In genomic region chr9:43234496-43234895, GRCm38 (mm10) we compare ENCODE assay signal across 13 mouse cellular contexts. TPM values are rescaled to one million over a fixed set of nuclear protein-coding genes. Genes with fewer than 3 reads are reported as not detected.
DNase-seq lines count a peak whose midpoint lies in the region; ATAC-seq and TF ChIP-seq lines count a peak whose summit lies in the region.
"Had no signal": no experiment of that assay in that cellular context is flagged by ENCODE, and none has a peak within 500 bp of the region (broad histone marks: within the 10 kb centered on the region; RNA-seq: fewer than 3 reads in every experiment).

No protein-coding gene starts in this region.

- H3K4me1 ChIP-seq in heart, embryonic 13.5 days, result peaks cover 94% of the 10 kb centered on the region
- H3K4me1 ChIP-seq in MEL (ENCODE audit: control insufficient read depth in 1 of 2, insufficient read depth in 2 of 2, low read length in 2 of 2), result peaks cover 15 to 61% of the 10 kb centered on the region in 2 experiments
- peaks cover 44% of the 10 kb centered on the region for H3K4me1 ChIP-seq in liver, adult 2 months (ENCODE audit: control insufficient read depth, insufficient read depth, low read length)
- H3K4me1 ChIP-seq in midbrain, postnatal 0 days (ENCODE audit: insufficient read depth, low read length), result no peaks in the 10 kb centered on the region

- H3K36me3 ChIP-seq in heart, embryonic 13.5 days, result peaks cover 4% of the 10 kb centered on the region; the same call in 1 of the 2 replicates
- peaks cover 0 to 58% of the 10 kb centered on the region in 2 experiments; a peak in 3 of 4 replicates for H3K36me3 ChIP-seq in MEL (ENCODE audit: control insufficient read depth in 1 of 2, insufficient read depth in 2 of 2, low read length in 2 of 2)
- H3K36me3 ChIP-seq in liver, adult 2 months (ENCODE audit: control insufficient read depth, insufficient read depth, low read length), result peaks cover 35% of the 10 kb centered on the region
- H3K36me3 ChIP-seq in midbrain, postnatal 0 days (ENCODE audit: insufficient read depth, low read length), result no peaks in the 10 kb centered on the region

- no peaks in the 10 kb centered on the region for H3K27me3 ChIP-seq in heart, embryonic 13.5 days (replicated peaks)
- H3K27me3 ChIP-seq in MEL (ENCODE audit: control insufficient read depth in 1 of 2, insufficient read depth in 2 of 2, low read length in 2 of 2), result no peaks in the 10 kb centered on the region
- H3K27me3 ChIP-seq in liver, adult 2 months (ENCODE audit: control insufficient read depth, insufficient read depth, low read length), result no peaks in the 10 kb centered on the region
- H3K27me3 ChIP-seq in midbrain, postnatal 0 days (ENCODE audit: insufficient read depth, low read length), result peaks cover 21% of the 10 kb centered on the region
- H3K27me3 ChIP-seq: embryonic facial prominence, embryonic 12.5 days had no signal

- H3K4me3 ChIP-seq in heart, embryonic 13.5 days, result 0 out of 2 replicates have a peak overlapping the region, but pooled peaks have one; percentile 3
- 0 out of 4 replicates have a peak overlapping the region, but pooled peaks of 1 of the 2 experiments have one; percentile 3 for H3K4me3 ChIP-seq in MEL (ENCODE audit: control insufficient read depth in 1 of 2, insufficient read depth in 1 of 2, low read depth in 2 of 2, low read length in 2 of 2)
- no peak overlapping the region for H3K4me3 ChIP-seq in liver, adult 2 months (ENCODE audit: insufficient read depth, low read depth, low read length)
- H3K4me3 ChIP-seq in midbrain, postnatal 0 days (ENCODE audit: low read depth, low read length), result no peak overlapping the region
- H3K4me3 ChIP-seq: embryonic facial prominence, embryonic 12.5 days; megakaryocyte, embryonic 14.5 days had no signal

- peaks cover 62% of the 10 kb centered on the region for H3K79me2 ChIP-seq in MEL (ENCODE audit: control insufficient read depth, insufficient read depth, low read length, poor library complexity)
- H3K79me2 ChIP-seq in liver, adult 2 months (ENCODE audit: control insufficient read depth, insufficient read depth, low read length), result peaks cover 49% of the 10 kb centered on the region

- peak overlapping the region; percentile 76 for H3K27ac ChIP-seq in heart, embryonic 13.5 days (replicated peaks)
- peak overlapping the region; percentile 91 for H3K27ac ChIP-seq in MEL (ENCODE audit: control insufficient read depth, low read depth, low read length)
- peak overlapping the region; percentile 89 for H3K27ac ChIP-seq in liver, adult 2 months (replicated peaks; ENCODE audit: insufficient read depth, low read depth, low read length)
- no peak overlapping the region for H3K27ac ChIP-seq in midbrain, postnatal 0 days (ENCODE audit: low read depth, low read length)
- H3K27ac ChIP-seq: embryonic facial prominence, embryonic 12.5 days had no signal

- no peak for ATAC-seq in heart, embryonic 13.5 days (ENCODE audit: extremely low read depth, insufficient number of reproducible peaks, low FRiP score, low TSS enrichment)
- no peak for ATAC-seq in midbrain, postnatal 0 days (ENCODE audit: low FRiP score)

- intact Hi-C loops in heart, postnatal 10 days (cut with DNase I), result no loop called here

- TF ChIP-seq POLR2A in MEL (IDR thresholded peaks at IDR 0.05; ENCODE audit: control insufficient read depth in 1 of 2, insufficient read depth in 1 of 2, low read depth in 1 of 2, low read length in 2 of 2, poor library complexity in 1 of 2), result peak in 1 of 2 experiments; percentile 49; a peak in 1 of 4 replicates
- no peak for TF ChIP-seq POLR2A in liver, adult 2 months (IDR thresholded peaks at IDR 0.05; ENCODE audit: extremely low read depth, insufficient read depth, low read length)

- no peak for TF ChIP-seq RAD21 in MEL (IDR thresholded peaks at IDR 0.05; ENCODE audit: low read depth, low read length)

- WGBS in heart, embryonic 13.5 days, result 10% methylated on average over 5 of the region's 5 CpGs
- WGBS in liver, adult 2 months, result 24% methylated on average over 5 of the region's 5 CpGs
- WGBS in midbrain, postnatal 0 days, result 90% methylated on average over 5 of the region's 5 CpGs

- H3K9me3 ChIP-seq in heart, embryonic 13.5 days, result no peaks in the 10 kb centered on the region
- no peaks in the 10 kb centered on the region for H3K9me3 ChIP-seq in MEL (replicated peaks; ENCODE audit: insufficient read depth, low read length)
- no peaks in the 10 kb centered on the region for H3K9me3 ChIP-seq in midbrain, postnatal 0 days (ENCODE audit: low read length)
- H3K9me3 ChIP-seq: embryonic facial prominence, embryonic 12.5 days; megakaryocyte, embryonic 14.5 days had no signal

- peak; percentile 97 to 99 for TF ChIP-seq EP300 in MEL (IDR thresholded peaks at IDR 0.05; ENCODE audit: low read depth in 1 of 2, low read length in 2 of 2)

- H3K4me2 ChIP-seq in heart, embryonic 13.5 days, result peak overlapping the region; percentile 52
- H3K4me2 ChIP-seq in midbrain, postnatal 0 days (ENCODE audit: low read depth, low read length, poor library complexity, severe bottlenecking), result no peak overlapping the region
- H3K4me2 ChIP-seq: embryonic facial prominence, embryonic 12.5 days had no signal

- TF ChIP-seq CTCF in MEL (IDR thresholded peaks at IDR 0.05 in 2 of 3, conservative IDR thresholded peaks at IDR 0.05 in 1 of 3; ENCODE audit: control insufficient read depth in 1 of 3, insufficient read depth in 1 of 3, low read depth in 2 of 3, low read length in 3 of 3, poor library complexity in 1 of 3, severe bottlenecking in 1 of 3), result no peak
- no peak for TF ChIP-seq CTCF in liver, adult 2 months (IDR thresholded peaks at IDR 0.05; ENCODE audit: low read depth, low read length)
- no peak for TF ChIP-seq CTCF in midbrain, postnatal 0 days (IDR thresholded peaks at IDR 0.05)

- peak overlapping the region; percentile 52 for H3K9ac ChIP-seq in heart, embryonic 13.5 days
- H3K9ac ChIP-seq in MEL (ENCODE audit: control insufficient read depth, low read depth, low read length, poor library complexity, severe bottlenecking), result peak overlapping the region; percentile 31
- peak overlapping the region; percentile 97 for H3K9ac ChIP-seq in liver, adult 2 months (ENCODE audit: low read depth, low read length)
- H3K9ac ChIP-seq in midbrain, postnatal 0 days (replicated peaks; ENCODE audit: low read length, poor library complexity, severe bottlenecking), result no peak overlapping the region
- H3K9ac ChIP-seq: embryonic facial prominence, embryonic 12.5 days had no signal

- DNase-seq in heart, postnatal 10 days, result no peak
- peak; percentile 59 for DNase-seq in 3T3-L1 (ENCODE audit: low read depth, low spot score)
- DNase-seq in MEL (ENCODE audit: low read depth, low spot score), result peak; percentile 96
- DNase-seq in liver, adult 2 months (ENCODE audit: extremely low read depth, low read depth, low spot score), result no peak
- DNase-seq in left cerebral cortex, adult 9 months (ENCODE audit: low spot score in 2 of 2), result no peak
- DNase-seq in midbrain, postnatal 0 days (ENCODE audit: low spot score), result no peak
- no peak for DNase-seq in kidney, adult 8-10 months
- DNase-seq: cerebellum, adult 11 months; kidney, adult 2 months; retina, postnatal 1 day had no signal

TF ChIP-seq in MEL, 35 proteins besides CTCF, POLR2A, EP300 and RAD21 (continues in another document):
- TF ChIP-seq TBP (IDR thresholded peaks at IDR 0.05; ENCODE audit: low read depth, low read length) (0 out of 2 replicates have a peak, but pooled peaks have one; percentile 43), ELF1 (IDR thresholded peaks at IDR 0.05; ENCODE audit: low read depth, low read length) (no peak), MAFK (IDR thresholded peaks at IDR 0.05; ENCODE audit: borderline replicate concordance, low read depth, low read length) (no peak), E2F4 (IDR thresholded peaks at IDR 0.05; ENCODE audit: borderline replicate concordance, low read depth, low read length) (no peak), ZNF384 (IDR thresholded peaks at IDR 0.05; ENCODE audit: low read depth, low read length) (no peak), CHD1 (IDR thresholded peaks at IDR 0.05; ENCODE audit: low read depth, low read length) (no peak), USF1 (IDR thresholded peaks at IDR 0.05; ENCODE audit: low read depth, low read length) (peak; percentile 65), ZC3H11A (IDR thresholded peaks at IDR 0.05; ENCODE audit: low read depth, low read length) (no peak), ZMIZ1 (IDR thresholded peaks at IDR 0.05; ENCODE audit: low read depth, low read length) (peak; percentile 69; the same call in 1 of the 2 replicates), RCOR1 (IDR thresholded peaks at IDR 0.05; ENCODE audit: low read depth, low read length) (peak; percentile 91), UBTF (IDR thresholded peaks at IDR 0.05; ENCODE audit: borderline replicate concordance, insufficient read depth, low read depth, low read length) (no peak), ZKSCAN1 (IDR thresholded peaks at IDR 0.05; ENCODE audit: low read depth, low read length) (no peak), POLR2AphosphoS5 (IDR thresholded peaks at IDR 0.05; ENCODE audit: borderline replicate concordance, low read depth, low read length) (no peak), SIN3A (IDR thresholded peaks at IDR 0.05; ENCODE audit: low read length) (peak; percentile 96), POLR2AphosphoS2 (IDR thresholded peaks at IDR 0.05; ENCODE audit: low read length) (peak; percentile 70; the same call in 1 of the 2 replicates), MYB (IDR thresholded peaks at IDR 0.05; ENCODE audit: low read depth, low read length) (peak; percentile 65)

RNA-seq across cellular contexts. Expression of gene Oaf, which starts 5.2 kb away (rescaled TPM):
- 28.0 and 29.7 TPM in 2 replicates for polyA plus RNA-seq in heart, embryonic 13.5 days (2015; fragmentation: Nextera tagmentation; extraction: Ambion mirVana)
- 10 to 100 TPM; 24.3 to 28.6 TPM for total RNA-seq in heart, postnatal 10 days (2021)
- 57.6 and 64.2 TPM in 2 replicates for total RNA-seq in MEL (2012; rRNA removed)
- polyA plus RNA-seq in MEL (2012; ENCODE audit: insufficient read depth in 1 of 2, insufficient read length in 2 of 2, low read depth in 1 of 2, low replicate concordance in 2 of 2, missing spikeins in 1 of 2), result 100 to 1,000 TPM in 1 of 2 experiments, not detected in 1; 137 TPM
- 237 and 289 TPM in 2 replicates for total RNA-seq in liver, adult 2 months (2014; rRNA removed)
- polyA plus RNA-seq in liver, adult 2 months (2012; rRNA removed), result 243 and 326 TPM in 2 replicates
- 4.7 and 4.9 TPM in 2 replicates for total RNA-seq in midbrain, postnatal 0 days (2014; rRNA removed)
- 4.5 and 4.7 TPM in 2 replicates for polyA plus RNA-seq in midbrain, postnatal 0 days (2015; fragmentation: Nextera tagmentation; extraction: Ambion mirVana)

RNA-seq across cellular contexts. Expression of gene Pou2f3, which starts 24.3 kb away (rescaled TPM):
- not detected in 2 replicates for polyA plus RNA-seq in heart, embryonic 13.5 days (2015; fragmentation: Nextera tagmentation; extraction: Ambion mirVana)
- under 1 TPM; 0.20 to 0.26 TPM for total RNA-seq in heart, postnatal 10 days (2021)
- not detected in 2 replicates for total RNA-seq in MEL (2012; rRNA removed)
- not detected for polyA plus RNA-seq in MEL (2012; ENCODE audit: insufficient read depth in 1 of 2, insufficient read length in 2 of 2, low read depth in 1 of 2, low replicate concordance in 2 of 2, missing spikeins in 1 of 2)
- not detected in 2 replicates for total RNA-seq in liver, adult 2 months (2014; rRNA removed)
- polyA plus RNA-seq in liver, adult 2 months (2012; rRNA removed), result not detected in 2 replicates
- total RNA-seq in midbrain, postnatal 0 days (2014; rRNA removed), result 0.16 TPM in 1 of 2 replicates, not detected in the other
- polyA plus RNA-seq in midbrain, postnatal 0 days (2015; fragmentation: Nextera tagmentation; extraction: Ambion mirVana), result not detected in 2 replicates

Comparison
In these comparisons a context has a peak if more than half of its experiments do, and no peak if none do; other contexts are left out.
1. DNase-seq: peak in 3T3-L1 (single experiment) and MEL (single experiment); none in heart, postnatal 10 days (0 of 2), liver, adult 2 months (single experiment), left cerebral cortex, adult 9 months (0 of 2), midbrain, postnatal 0 days (single experiment) and kidney, adult 8-10 months (0 of 2).